Mouse (Mus musculus) MEL (cell line): Measurements from ENCODE around the gene Ccdc86.

Experiments used
- CTCF ChIP-seq, 3 experiments: IDR thresholded peaks in 2 of 3; conservative IDR thresholded peaks in 1 of 3; 2 replicates each; pipeline ENCODE4 v1.5.1; 2011 to 2012; ENCODE audit warnings: low read length in 3 of 3, low read depth in 2 of 3, mild to moderate bottlenecking in 2 of 3, improper control_type of control experiment in 1 of 3, inconsistent platforms in 1 of 3, mixed read lengths in 1 of 3, moderate library complexity in 1 of 3; ENCODE audit not compliant: control insufficient read depth in 1 of 3, insufficient read depth in 1 of 3, poor library complexity in 1 of 3, severe bottlenecking in 1 of 3
- EP300 ChIP-seq, 2 experiments: IDR thresholded peaks; 2 replicates each; pipeline ENCODE4 v1.6.1; 2011; ENCODE audit warnings: improper control_type of control experiment in 2 of 2, low read length in 2 of 2, low read depth in 1 of 2, mild to moderate bottlenecking in 1 of 2
- GATA1 ChIP-seq: IDR thresholded peaks from 2 replicates; pipeline ENCODE4 v1.6.1; 2011; ENCODE audit warnings: low read depth, low read length, improper control_type of control experiment
- MXI1 ChIP-seq: IDR thresholded peaks from 2 replicates; pipeline ENCODE4 v1.6.1; 2011; ENCODE audit warnings: mild to moderate bottlenecking, low read depth, low read length, improper control_type of control experiment
- RCOR1 ChIP-seq: IDR thresholded peaks from 2 replicates; pipeline ENCODE4 v1.6.1; 2012; ENCODE audit warnings: low read depth, mild to moderate bottlenecking, inconsistent platforms, low read length, improper control_type of control experiment

- TF ChIP-seq MXI1, result no peak
- no peak for TF ChIP-seq GATA1
- TF ChIP-seq RCOR1, result no peak
- TF ChIP-seq CTCF (IDR thresholded peaks at IDR 0.05 in 2 of 3, conservative IDR thresholded peaks at IDR 0.05 in 1 of 3; ENCODE audit: control insufficient read depth in 1 of 3, insufficient read depth in 1 of 3, low read depth in 2 of 3, low read length in 3 of 3, poor library complexity in 1 of 3, severe bottlenecking in 1 of 3), result no peak
- no peak for TF ChIP-seq EP300 (IDR thresholded peaks at IDR 0.05; ENCODE audit: low read depth in 1 of 2, low read length in 2 of 2)
Measured at GRCm38 (mm10) chr19:10952021-10952939, 3.2 kb upstream of the Ccdc86 start.
